7 mouse cellular contexts compared by ENCODE assay signal in genomic region chr9:40391852-40392695, GRCm38 (mm10).
DNase-seq lines count a peak whose midpoint lies in the region; ATAC-seq and TF ChIP-seq lines count a peak whose summit lies in the region.

No protein-coding gene starts in this region.

- intact Hi-C loops in left cerebral cortex, postnatal 14 days (cut with DNase I), result loop anchor here (2.0 to 10.0 kb wide), 3 partner anchors 40 to 157 kb away; no protein-coding TSS in a partner anchor

- peak overlapping the region; percentile 66 for H3K9ac ChIP-seq in ES-E14 (ENCODE audit: insufficient read depth, low read depth, low read length, poor library complexity, severe bottlenecking)
- no peak overlapping the region for H3K9ac ChIP-seq in heart, postnatal 0 days (replicated peaks; ENCODE audit: low read depth, low read length)
- H3K9ac ChIP-seq in neural tube, embryonic 12.5 days, result peak overlapping the region; percentile 18

- WGBS in heart, postnatal 0 days, result 36% methylated on average over 20 of the region's 20 CpGs
- 18% methylated on average over 20 of the region's 20 CpGs for WGBS in neural tube, embryonic 12.5 days

- no peak for TF ChIP-seq CTCF in heart, postnatal 0 days (IDR thresholded peaks at IDR 0.05; ENCODE audit: low read depth)

- in situ Hi-C loops in ES-E14 (cut with MboI; ENCODE audit: low sequenced_read_pairs in 2 of 2, unreplicated experiment in 2 of 2), result no loop called here

- no peaks in the 10 kb centered on the region for H3K9me3 ChIP-seq in ES-E14 (ENCODE audit: control insufficient read depth, insufficient read depth, low read depth, low read length)
- H3K9me3 ChIP-seq in heart, postnatal 0 days (replicated peaks; ENCODE audit: control insufficient read depth, low read length), result no peaks in the 10 kb centered on the region
- H3K9me3 ChIP-seq in neural tube, embryonic 12.5 days, result no peaks in the 10 kb centered on the region

- ATAC-seq in heart, postnatal 0 days (ENCODE audit: insufficient read depth, low read depth), result peak; percentile 52; the same call in 1 of the 2 replicates
- ATAC-seq in neural tube, embryonic 12.5 days (ENCODE audit: low FRiP score, low read depth), result peak; percentile 94
- no peak for ATAC-seq in erythroblast, adult 5-6 weeks (replicated peaks; ENCODE audit: low FRiP score, poor library complexity, severe bottlenecking)

- H3K36me3 ChIP-seq in ES-E14 (ENCODE audit: control insufficient read depth, insufficient read depth, low read length, poor library complexity, severe bottlenecking), result no peaks in the 10 kb centered on the region
- no peaks in the 10 kb centered on the region for H3K36me3 ChIP-seq in heart, postnatal 0 days (replicated peaks; ENCODE audit: control insufficient read depth, insufficient read depth, low read length)
- H3K36me3 ChIP-seq in neural tube, embryonic 12.5 days, result no peaks in the 10 kb centered on the region

- no peaks in the 10 kb centered on the region for H3K27me3 ChIP-seq in heart, postnatal 0 days (ENCODE audit: control insufficient read depth, insufficient read depth, low read length)
- no peaks in the 10 kb centered on the region for H3K27me3 ChIP-seq in neural tube, embryonic 12.5 days (replicated peaks)

- H3K4me1 ChIP-seq in ES-E14 (ENCODE audit: control insufficient read depth in 2 of 2, insufficient read depth in 2 of 2, low read length in 2 of 2, poor library complexity in 1 of 2), result peaks cover 4 to 13% of the 10 kb centered on the region in 2 experiments; a peak in 3 of 4 replicates
- no peaks in the 10 kb centered on the region for H3K4me1 ChIP-seq in heart, postnatal 0 days (ENCODE audit: control insufficient read depth, insufficient read depth)
- H3K4me1 ChIP-seq in neural tube, embryonic 12.5 days, result peaks cover 25% of the 10 kb centered on the region

- H3K27ac ChIP-seq in ES-E14 (ENCODE audit: insufficient read depth, low read depth, low read length, poor library complexity, severe bottlenecking), result no peak overlapping the region
- H3K27ac ChIP-seq in heart, postnatal 0 days (ENCODE audit: low read depth), result no peak overlapping the region
- peak overlapping the region; percentile 68 for H3K27ac ChIP-seq in neural tube, embryonic 12.5 days

- peak overlapping the region; percentile 15 for H3K4me2 ChIP-seq in heart, postnatal 0 days (ENCODE audit: low read depth, low read length)
- peak overlapping the region; percentile 56 for H3K4me2 ChIP-seq in neural tube, embryonic 12.5 days (replicated peaks)

- no peak for TF ChIP-seq EP300 in heart, postnatal 0 days (IDR thresholded peaks at IDR 0.05; ENCODE audit: low read depth)

- DNase-seq in 3T3-L1 (ENCODE audit: low read depth, low spot score) (peak; percentile 31), ES-E14 (ENCODE audit: low read depth, low spot score) (no peak)
- DNase-seq in embryo, embryonic 10 days (ENCODE audit: low spot score), result peak; percentile 85
- DNase-seq in heart, postnatal 0 days (ENCODE audit: low spot score), result peak; percentile 19
- peak; percentile 80 to 81 for DNase-seq in left cerebral cortex, postnatal 14 days (ENCODE audit: low spot score in 2 of 2)

- peak overlapping the region; percentile 40 to 45 for H3K4me3 ChIP-seq in ES-E14 (ENCODE audit: insufficient read depth in 1 of 2, low read depth in 1 of 2, low read length in 2 of 2, poor library complexity in 1 of 2, severe bottlenecking in 1 of 2)
- no peak overlapping the region for H3K4me3 ChIP-seq in heart, postnatal 0 days (ENCODE audit: low read depth, low read length)
- peak overlapping the region; percentile 11; the same call in 1 of the 2 replicates for H3K4me3 ChIP-seq in neural tube, embryonic 12.5 days

TF ChIP-seq in ES-E14, 5 proteins besides CTCF, POLR2A, EP300 and RAD21:
- TF ChIP-seq ZC3H11A (IDR thresholded peaks at IDR 0.05; ENCODE audit: borderline replicate concordance, low read depth, low read length), result no peak
- TF ChIP-seq ZNF384 (IDR thresholded peaks at IDR 0.05; ENCODE audit: low read depth, low read length), result no peak
- TF ChIP-seq MAFK (IDR thresholded peaks at IDR 0.05; ENCODE audit: insufficient read depth, low read depth, low read length), result no peak
- no peak for TF ChIP-seq CHD2 (IDR thresholded peaks at IDR 0.05; ENCODE audit: low read depth, low read length)
- no peak for TF ChIP-seq HCFC1 (IDR thresholded peaks at IDR 0.05; ENCODE audit: borderline replicate concordance, insufficient read depth, low read length)
TF ChIP-seq in ES-E14: peak in this region for 0.
